Mouse (Mus musculus) embryo, embryonic 10.5 days (tissue): Measurements from ENCODE around the gene Jmjd1c.

ENCODE experiments used
- DNase-seq: peaks from one replicate; pipeline ENCODE4 v3.0.0-alpha.2; 2015; ENCODE audit warnings: low spot score

Jmjd1c gene

DNA sequence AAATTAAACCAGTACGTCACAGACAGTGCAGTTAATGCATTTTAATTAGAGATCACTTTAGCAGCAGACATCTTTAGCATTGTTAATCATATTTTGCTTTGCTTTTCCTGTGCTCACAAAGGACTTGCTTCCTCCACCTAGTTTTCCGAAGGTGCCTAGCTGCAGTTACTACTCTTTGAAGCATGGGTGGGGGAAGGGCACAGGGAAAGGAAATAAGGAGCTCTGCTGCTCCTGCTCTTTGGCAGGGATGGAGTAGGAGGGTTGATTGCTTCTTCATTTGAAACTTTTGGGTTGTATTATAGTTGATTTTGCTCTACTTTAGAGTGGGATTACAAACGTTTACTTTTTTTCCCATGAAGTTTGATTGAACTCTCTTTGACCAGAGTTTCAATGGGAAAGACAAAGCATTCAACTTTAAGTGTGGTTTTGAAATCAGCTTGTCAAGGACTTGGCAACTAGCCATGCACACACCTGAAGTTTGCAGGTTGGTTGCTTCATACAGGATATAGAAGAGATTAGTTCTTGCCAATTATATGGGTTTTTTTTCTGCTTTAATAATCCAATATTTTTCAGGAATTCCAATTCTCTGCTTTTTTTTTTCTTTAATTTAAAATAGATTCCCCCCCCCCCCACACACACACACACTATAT, 97.2 kb downstream of the Jmjd1c start:
- DNase-seq = no peak

DNA sequence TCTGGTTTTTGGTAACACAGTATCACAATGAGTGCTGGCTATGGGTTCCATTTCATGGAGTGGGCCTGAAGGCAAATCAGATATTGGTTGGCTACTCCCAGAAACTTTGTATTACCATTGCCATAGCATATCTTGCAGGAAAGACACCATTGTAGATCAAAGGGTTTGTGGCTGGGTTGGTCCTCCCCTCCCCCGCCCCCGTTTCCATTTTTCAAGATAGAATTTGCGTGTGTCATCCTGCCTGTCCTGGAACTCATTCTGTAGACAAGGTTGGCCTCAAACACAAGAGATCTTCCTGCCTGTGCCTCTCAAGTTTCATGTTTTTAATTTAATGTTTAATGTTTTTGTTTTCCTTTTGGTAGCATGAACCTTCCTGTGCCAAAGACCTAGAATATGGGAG, 98.1 kb downstream of the Jmjd1c start:
- DNase-seq = no peak

DNA sequence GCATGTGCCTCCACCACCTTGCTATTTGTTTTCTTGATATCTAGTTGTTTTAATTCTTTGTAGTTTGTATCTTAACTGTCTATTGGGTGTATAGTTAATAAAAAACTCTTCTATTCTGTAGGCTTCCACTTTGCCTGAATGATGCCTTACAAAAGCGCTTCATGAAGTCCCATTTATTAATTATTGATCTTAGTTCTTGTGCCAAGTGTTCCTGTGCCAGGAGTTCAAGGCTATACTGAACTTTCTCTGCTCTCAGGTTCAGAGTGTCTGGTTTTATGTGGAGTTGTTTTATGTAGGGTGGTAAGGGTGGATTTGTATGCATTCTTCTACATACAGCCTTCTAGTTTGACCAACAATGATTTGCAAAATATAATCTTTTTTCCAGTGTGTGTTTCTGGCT, 99.7 kb downstream of the Jmjd1c start:
- DNase-seq = no peak

DNA sequence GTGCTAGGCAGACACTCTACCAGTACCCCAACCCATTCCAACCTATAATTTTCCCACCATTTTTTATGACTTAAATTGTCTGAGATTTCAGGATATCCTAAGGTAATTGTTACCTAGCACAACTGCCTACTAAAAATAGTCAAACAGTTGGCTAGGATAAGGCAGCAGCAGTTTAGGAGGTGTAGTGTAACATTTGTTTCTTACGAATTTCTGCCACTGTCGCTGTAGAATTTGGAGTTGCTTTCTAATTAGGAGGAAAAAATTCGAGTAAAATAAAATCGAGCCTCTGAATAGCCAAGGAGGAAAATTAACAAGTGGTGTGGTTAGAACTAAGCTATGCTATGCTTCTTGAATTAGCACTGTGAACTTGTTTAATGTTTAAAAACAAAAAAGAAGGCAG, 101.3 kb downstream of the Jmjd1c start:
- DNase-seq = no peak

DNA sequence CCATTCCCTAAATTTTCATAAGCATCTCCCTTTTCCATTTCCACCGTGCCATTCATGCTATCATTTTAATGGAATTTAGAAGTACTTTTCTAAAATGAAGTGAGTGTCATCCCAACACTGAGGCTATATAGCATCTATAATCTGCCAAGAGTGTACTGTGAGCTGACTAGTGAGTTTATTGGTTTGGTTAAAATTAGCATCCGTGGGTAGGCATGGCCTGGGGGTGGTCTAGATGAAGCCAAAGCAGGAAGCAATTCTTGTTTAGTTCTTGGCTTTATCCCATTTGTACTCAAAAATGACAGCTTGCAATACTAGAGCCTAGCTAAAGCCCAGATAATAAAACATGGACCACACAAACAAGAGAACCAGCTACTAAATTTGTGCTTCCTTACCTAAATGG, 101.9 kb downstream of the Jmjd1c start:
- DNase-seq = no peak

DNA sequence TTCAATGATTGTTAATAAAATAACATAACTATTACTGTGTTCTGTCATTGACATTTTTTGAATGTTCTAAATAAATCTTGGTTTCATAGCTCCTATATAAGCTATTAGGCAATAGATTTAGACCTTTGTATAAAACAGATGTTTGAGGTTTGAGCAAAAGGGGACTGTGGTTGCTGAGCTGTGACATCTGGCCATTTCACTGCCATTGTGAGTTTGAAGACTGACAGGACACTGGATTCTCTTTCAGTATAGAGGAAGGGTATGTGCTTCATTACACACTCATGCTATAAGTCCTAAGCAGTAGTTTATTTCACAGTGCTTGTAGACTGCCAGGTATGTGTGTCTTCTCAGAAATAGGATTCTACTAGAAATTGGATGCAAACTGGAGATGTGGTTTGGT, 105.8 kb downstream of the Jmjd1c start:
- no peak for DNase-seq

DNA sequence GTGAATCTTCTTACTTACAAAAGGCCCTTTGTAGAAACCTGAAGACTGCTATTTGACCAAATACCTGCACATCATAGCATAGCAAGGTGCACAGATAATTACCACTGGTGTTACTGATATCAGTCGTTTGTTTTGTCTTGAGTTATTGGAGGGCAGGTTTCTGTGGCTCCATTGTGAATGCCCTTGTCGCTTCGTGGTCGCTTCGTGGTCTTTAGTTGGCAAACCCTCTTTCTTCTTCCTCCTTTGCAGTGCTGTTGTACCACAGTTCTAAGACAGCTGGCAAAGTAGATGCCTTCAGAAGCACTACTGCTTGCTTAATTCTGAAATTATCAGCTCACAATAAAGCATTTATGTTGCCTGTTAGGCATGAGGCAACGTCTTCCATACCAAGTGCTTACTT, 106.5 kb downstream of the Jmjd1c start:
- DNase-seq = no peak

DNA sequence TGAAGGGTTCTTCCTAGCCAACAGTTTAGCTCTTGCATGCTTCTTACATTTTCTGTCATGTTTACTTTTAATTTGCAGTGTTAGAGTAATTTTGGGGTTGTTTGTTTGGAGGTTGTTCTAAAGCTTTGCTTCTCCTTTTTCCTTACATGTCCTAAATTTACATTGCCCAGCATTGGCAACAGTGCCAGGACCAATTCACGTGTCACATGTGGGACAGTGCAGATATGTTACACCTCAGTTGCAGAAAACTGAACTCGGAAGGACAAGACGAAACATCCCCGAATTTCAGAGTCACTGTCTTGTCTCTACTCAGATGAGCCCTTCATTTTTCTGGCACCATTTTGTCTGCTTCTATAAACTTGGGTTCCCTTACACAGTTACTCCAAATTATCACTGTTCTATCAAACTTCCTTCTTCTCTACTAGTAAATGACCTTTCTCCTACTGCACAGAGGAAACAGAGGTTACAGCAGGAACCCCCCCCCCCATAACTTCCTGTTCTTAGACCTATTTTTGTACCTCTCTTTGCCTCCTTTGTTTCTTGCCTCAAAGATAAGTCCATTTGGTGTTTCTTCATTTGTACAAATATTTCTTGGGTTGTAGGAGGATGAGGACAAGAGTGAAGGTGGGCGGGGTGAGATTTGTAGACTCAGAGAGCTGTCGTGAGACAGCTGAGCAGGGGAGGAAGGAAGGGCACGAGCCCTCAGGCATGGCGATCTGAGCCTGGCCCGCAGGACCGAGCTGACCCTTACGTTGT, 108.9 kb downstream of the Jmjd1c start:
- DNase-seq = no peak

DNA sequence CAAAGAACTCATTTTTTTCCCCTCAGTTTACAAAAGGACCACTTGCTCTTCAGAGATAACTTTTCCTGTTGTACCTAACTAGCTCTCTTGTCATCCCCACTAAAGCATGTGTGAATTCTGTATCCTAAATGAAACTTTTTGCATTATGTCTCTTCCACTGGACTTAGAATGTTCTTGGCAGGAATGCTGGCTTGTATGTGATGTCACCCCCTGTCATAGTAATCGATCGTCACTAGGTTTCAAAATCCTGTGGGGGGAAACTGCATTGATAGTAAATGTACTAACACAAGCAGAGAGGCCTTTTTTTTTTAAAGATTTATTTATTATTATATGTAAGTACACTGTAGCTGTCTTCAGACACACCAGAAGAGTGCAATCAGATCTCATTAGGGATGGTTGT, 112.0 kb downstream of the Jmjd1c start:
- DNase-seq = no peak

DNA sequence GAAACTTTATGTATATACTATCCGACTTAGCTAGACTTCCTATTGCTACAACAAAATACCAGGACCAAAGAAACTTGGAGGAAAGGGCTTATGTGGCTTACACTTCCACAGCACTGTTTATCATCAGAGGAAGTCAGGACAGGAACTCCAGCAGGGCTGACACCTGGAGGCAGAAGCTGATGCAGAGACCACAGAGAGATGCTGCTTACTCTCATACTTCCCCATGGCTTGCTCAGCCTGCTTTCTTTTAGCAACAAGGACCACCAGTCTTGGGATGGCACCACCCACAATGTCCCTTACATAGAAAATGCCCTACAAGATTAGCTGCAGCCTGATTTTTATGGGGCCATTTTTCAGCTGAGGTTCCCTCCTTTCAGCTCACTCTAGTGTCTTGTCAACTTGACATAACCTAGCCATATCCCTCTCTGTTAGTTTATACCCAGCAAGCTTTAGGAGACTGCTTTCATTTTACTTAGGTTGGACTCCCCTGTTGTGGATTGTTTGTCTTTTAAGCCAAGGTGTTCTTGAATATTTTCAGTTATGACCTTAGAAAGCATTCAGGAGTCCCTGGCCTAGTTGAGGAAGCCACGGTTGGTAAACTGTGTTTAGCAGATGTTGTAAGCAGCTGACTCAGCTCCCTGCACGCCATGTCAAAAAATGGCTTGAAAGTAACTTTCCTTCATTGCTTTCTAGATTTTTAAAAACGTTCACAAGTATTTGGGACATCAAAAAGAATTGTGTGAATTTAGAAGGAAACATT, 114.2 kb downstream of the Jmjd1c start:
- DNase-seq = no peak

DNA sequence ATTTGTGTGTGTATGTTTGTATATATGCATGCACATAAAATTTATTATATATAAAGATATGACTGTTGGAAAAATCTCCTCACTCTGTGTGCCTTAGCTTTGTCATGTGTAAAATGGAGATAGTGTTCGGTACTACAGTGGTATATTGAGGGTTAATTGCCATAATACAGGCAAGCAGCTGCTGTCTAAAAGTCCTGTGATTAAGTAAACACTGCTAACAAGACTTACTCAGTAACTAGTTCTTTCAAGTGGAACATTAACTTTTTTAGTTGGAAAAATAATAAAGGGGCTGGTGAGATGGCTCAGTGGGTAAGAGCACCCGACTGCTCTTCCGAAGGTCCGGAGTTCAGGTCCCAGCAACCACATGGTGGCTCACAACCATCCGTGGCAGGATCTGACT, 116.1 kb downstream of the Jmjd1c start:
- no peak for DNase-seq

DNA sequence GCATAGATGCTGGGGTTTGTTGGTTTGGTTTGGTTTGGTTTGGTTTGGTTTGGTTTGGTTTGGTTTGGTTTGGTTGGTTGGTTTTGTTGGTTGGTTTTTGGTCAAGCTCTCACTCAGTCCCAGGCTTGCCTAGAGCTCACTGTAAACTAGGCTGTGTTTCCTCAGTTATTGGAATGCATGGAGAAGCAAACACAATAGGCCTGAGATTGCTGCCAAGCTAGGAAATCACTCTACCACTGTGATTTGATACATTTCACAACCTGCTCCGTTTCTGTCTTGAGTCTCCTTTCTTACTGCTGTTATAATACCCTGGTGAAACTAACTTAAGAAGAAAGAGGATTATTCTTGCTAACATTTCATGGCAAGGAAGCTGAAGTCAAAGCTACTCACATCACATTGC, 117.8 kb downstream of the Jmjd1c start:
- no peak for DNase-seq

DNA sequence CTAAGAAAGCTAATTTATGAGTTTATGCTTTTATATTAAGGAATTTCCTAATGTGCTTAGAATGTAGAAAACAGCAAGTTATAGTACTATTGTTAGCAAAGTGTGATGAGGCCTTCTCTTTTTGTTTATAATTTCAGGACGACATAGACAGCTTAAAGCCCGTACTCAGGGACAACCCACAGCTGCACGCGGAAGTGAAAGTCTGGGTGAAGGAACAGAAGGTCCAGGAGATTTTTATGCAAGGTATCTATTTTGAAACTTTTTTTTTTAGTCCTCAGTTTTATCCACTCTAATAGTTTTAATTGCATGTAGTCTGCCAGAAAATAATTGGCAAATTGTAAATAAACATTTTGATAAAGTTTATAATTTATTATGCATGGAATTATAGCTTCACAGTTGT, 119.2 kb downstream of the Jmjd1c start:
- DNase-seq = no peak

DNA sequence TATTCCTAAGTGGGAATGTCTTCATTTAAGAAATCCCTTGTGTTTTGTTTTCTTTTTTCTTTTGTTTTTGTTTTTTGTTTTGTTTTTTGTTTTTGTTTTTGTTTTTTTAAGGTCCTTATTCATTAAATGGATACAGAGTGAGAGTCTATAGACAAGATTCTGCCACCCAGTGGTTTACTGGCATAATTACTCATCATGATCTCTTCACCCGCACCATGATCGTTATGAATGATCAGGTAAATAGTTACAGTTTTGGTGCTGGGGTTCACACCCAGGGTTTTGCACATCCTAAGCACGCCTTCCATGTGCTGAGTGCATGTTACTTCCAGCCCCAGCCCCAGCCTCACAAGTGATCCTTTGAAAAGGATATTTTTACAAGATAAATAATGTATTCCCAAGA, 120.9 kb downstream of the Jmjd1c start:
- no peak for DNase-seq

DNA sequence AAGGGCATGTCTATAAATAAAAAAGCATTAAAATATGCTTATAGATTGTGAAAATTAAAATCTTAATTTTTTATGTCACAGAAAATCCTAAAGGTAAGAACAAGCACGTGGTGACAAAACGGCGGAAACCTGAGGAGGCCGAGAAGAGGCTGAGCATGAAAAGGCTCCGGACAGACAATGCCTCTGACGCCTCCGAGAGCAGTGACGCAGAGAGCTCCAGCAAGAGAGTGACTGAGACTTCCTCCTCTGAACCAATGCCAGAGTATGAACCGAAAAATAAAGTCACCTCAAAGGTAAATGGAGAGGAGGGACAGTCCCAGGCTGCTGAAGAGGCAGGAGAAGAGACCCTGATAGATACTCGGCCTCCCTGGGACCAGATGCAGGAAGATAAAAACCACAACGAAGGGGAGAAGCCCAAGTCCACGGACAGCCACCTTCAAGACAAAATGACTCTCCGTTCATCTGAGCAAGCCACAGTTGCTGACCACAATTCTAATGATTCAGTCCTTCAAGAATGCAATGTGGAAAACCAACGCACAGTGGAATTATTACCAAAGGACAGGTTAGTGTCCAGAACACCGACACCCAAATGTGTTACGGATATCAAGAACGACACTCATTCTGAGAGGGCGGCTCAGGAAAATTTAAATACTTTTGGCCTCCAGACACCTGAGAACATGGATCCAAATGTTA, 123.1 kb downstream of the Jmjd1c start:
- DNase-seq = no peak

DNA sequence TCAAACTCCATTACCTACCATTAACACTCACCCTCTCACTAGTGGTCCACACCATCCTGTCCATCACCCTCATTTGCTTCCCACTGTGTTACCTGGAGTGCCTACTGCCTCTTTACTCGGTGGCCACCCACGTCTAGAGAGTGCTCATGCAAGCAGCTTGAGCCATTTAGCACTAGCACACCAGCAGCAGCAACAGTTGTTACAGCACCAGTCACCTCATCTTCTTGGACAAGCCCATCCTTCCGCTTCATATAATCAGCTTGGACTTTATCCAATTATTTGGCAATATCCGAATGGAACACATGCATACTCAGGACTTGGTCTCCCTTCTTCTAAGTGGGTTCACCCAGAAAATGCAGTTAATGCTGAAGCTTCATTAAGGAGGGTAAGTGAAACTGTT, 124.3 kb downstream of the Jmjd1c start:
- DNase-seq = no peak

DNA sequence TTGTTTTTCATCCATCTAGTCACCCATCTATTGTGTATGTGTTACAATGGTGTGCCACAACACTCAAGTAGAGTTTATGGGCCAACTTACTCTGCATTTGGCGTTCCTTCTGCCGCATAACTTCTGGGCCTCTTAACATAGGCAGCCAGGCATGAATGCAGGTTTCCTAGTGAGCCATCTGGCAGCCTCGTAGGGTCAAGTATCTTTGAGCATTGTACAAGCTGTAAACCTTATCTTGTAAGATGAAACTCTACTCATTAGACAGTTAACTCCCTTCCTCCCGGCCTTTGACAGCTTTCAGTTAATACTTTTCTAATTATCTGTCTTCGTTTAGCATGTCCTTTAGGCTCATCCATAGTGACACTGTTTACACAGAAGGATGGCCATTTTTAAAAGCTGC, 125.4 kb downstream of the Jmjd1c start:
- DNase-seq = no peak

DNA sequence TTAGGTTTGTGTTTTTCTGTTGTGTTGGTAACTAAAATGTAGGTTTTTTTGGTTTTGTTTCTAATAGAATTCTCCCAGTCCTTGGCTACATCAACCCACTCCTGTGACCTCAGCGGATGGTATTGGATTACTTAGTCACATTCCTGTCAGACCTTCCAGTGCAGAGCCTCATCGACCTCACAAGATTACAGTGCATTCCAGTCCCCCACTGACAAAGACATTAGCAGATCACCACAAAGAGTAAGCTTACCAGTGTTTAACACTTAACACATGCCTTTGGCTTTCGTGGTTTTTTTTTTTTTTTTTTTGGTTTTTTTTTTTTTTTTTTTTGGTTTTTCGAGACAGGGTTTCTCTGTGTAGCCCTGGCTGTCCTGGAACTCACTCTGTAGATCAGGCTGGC, 128.0 kb downstream of the Jmjd1c start:
- peak; percentile 27 for DNase-seq

DNA sequence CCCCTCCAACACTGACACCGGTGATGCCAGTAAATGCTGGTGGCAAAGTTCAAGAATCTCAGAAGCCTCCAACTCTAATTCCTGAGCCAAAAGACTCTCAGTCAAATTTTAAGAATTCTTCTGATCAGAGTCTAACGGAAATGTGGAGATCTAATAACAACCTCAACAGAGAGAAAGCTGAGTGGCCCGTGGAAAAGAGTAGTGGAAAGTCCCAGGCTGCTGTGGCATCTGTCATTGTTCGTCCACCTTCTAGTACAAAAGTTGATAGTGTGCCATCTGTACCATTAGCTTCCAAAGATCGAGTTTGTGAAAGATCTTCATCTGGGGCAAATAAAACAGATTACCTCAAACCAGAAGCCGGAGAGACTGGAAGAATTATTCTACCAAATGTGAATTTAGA, 129.6 kb downstream of the Jmjd1c start:
- no peak for DNase-seq

DNA sequence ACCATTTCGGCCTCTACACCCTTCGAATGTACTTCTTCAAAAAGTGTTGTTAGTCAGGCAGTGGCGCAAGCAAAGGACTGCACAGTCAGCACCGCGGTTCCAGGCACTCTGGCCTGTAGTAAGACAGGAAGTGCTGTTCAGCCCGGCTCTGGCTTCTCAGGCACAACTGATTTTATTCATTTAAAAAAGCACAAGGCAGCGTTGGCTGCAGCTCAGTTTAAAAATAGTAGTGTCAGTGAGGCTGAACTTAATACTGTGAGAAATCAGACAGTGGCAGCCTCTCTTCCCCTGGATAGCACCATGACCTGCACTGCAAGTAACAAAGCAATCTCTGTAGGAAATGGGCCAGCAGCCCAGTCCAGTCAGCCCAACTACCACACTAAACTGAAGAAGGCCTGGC, 130.2 kb downstream of the Jmjd1c start:
- no peak for DNase-seq

DNA sequence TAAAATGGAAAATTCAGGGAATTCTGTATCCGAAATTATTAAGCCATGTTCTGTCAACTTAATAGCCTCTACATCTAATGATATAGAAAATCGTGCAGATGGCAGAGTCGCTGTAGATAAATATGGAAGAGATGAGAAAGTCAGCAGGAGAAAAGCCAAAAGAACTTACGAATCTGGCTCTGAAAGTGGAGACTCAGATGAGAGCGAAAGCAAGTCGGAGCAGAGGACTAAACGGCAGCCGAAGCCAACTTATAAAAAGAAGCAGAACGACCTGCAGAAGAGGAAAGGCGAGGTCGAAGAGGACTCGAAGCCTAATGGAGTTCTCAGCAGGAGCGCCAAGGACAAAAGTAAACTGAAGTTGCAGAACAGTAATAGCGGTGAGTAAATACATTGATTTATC, 130.6 kb downstream of the Jmjd1c start:
- no peak for DNase-seq

DNA sequence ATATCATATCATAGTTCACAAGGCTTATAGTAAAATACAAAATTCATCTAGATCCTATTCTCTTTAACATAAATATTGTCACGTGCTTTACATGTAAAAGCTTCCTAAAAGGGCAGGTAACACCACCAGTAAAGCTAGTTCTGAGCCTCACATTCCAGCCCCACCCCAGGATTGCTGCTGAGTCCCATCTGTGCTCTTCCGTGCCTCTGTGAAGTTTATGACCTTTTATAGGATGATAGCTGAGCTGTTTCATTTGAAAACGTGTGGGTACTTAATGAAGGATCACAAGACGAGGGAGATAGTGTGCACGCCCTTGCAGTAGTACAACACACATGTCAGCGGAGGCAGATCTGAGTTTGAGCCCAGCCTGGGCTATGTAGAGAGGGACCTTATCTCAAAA, 134.5 kb downstream of the Jmjd1c start:
- no peak for DNase-seq

DNA sequence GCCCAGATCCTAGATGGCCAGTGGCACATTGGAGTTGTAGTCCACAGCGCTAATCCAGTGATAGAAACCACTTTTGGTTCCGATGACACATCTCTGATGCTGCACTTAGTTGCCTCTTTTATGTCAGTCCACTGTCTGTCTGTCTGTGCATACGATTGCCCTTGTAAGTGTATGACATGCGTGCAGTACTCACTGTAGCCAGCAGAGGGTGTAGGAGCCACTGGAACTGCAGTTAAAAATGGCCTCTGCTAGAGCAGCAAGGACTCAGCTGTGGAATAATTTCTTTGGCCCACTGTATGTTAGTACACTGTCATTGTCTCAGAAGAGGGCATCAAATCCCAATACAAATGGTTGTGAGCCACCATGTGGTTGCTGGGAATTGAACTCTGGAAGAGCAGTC, 151.2 kb downstream of the Jmjd1c start:
- DNase-seq = peak; percentile 62
